Mouse (Mus musculus) midbrain, embryonic 11.5 days (tissue): Measurements from ENCODE around the gene Dcdc2b. TPM values are rescaled to one million over a fixed set of nuclear protein-coding genes. Genes with fewer than 3 reads are reported as not detected.

Source experiments
- ATAC-seq: fragments of 200-750 bp; cut with Nextera tagmentation; 2 replicates; pipeline ENCODE4 v1.8.0; 2017; ENCODE audit warnings: moderate TSS enrichment, moderate library complexity; ENCODE audit not compliant: low FRiP score
- DNase-seq: peaks from one replicate; pipeline ENCODE4 v3.0.0; 2015; ENCODE audit warnings: low spot score; ENCODE audit errors: missing footprints
- H3K27ac ChIP-seq: fragments of 300-500 bp; sonication (generic); 2 replicates; pipeline ENCODE4 v1.5.1; 2014; ENCODE audit warnings: low read depth, low read length
- H3K27me3 ChIP-seq: fragments of 300-500 bp; sonication (generic); 2 replicates; pipeline ENCODE4 v1.6.1; 2014; ENCODE audit warnings: mild to moderate bottlenecking, low read length, moderate library complexity, mixed read lengths; ENCODE audit not compliant: control insufficient read depth, insufficient read depth
- H3K36me3 ChIP-seq: fragments of 300-500 bp; sonication (generic); 2 replicates; pipeline ENCODE4 v1.6.1; 2014; ENCODE audit warnings: mild to moderate bottlenecking, low read length, moderate library complexity, mixed read lengths; ENCODE audit not compliant: control insufficient read depth, insufficient read depth
- H3K4me1 ChIP-seq: fragments of 300-500 bp; sonication (generic); 2 replicates; pipeline ENCODE4 v1.6.1; 2014; ENCODE audit warnings: low read length; ENCODE audit not compliant: control insufficient read depth, insufficient read depth
- H3K4me2 ChIP-seq: fragments of 300-500 bp; sonication (generic); 2 replicates; pipeline ENCODE4 v1.6.1; 2014; ENCODE audit warnings: mild to moderate bottlenecking, moderate library complexity
- H3K4me3 ChIP-seq: fragments of 300-500 bp; sonication (generic); 2 replicates; pipeline ENCODE4 v1.5.1; 2014; ENCODE audit warnings: low read depth, low read length
- H3K9ac ChIP-seq: fragments of 300-500 bp; sonication (generic); 2 replicates; pipeline ENCODE4 v1.6.1; 2014; ENCODE audit warnings: low read length
- H3K9me3 ChIP-seq: fragments of 300-500 bp; sonication (generic); 2 replicates; pipeline ENCODE4 v1.6.1; 2016; ENCODE audit warnings: low read length; ENCODE audit not compliant: control insufficient read depth
- whole genome bisulfite sequencing: fragments of 180-500 bp; shearing (Covaris S2); extraction: QIAGEN DNeasy Blood & Tissue Kit; methylation state at CpG from one replicate; pipeline ENCODE4 v1.1.7; 2014; 5-methylcytosine and 5-hydroxymethylcytosine counted together
- polyA plus RNA-seq: library from polyadenylated mRNA; unstranded; fragments of >200 nt; fragmentation: Nextera tagmentation; extraction: Ambion mirVana; gene quantifications from 2 replicates; pipeline ENCODE4 v1.2.1, GENCODE M21; 2014

The Dcdc2b gene
- polyA plus RNA-seq, 1 experiment from 2014 or later: 1.7 TPM

DNA sequence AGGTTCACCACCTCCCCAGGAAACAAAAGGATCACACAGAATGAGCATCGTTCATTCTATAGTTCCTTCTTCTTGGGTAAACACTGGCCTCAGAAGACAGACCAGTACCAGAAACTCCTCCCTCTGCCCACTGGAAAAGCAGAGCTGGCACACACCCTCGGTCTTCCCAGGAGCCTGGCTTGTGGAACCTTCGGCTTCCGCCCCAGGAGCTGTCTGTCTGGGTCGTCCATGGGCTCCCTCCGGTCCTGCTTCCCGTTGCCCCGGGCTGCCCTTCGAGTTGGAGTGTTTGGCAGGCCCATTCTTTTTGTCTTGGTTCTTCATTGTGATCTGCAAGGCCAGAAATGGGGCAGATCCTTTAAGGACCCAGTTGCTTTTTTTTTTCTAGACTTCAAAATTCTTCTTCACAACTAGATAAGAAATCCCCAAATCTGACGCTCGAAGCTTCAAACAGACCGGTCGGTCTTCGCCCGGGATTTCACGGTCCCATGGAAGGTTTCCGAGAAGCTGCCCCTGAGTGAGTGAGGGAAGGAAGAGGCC lies 26.1 kb upstream of the Dcdc2b start:
- H3K36me3 ChIP-seq: peaks cover 22% of the 10 kb centered on the region
- peaks cover 12% of the 10 kb centered on the region for H3K4me1 ChIP-seq
- H3K4me3 ChIP-seq: peak overlapping the region; percentile 66
- H3K4me2 ChIP-seq: peak overlapping the region; percentile 99
- 10% methylated on average over 17 of the region's 17 CpGs for WGBS
- H3K9me3 ChIP-seq: no peaks in the 10 kb centered on the region
- H3K27me3 ChIP-seq: no peaks in the 10 kb centered on the region
- DNase-seq (peak; percentile 88), ATAC-seq (no peak)
- peak overlapping the region; percentile 83 for H3K27ac ChIP-seq
- H3K9ac ChIP-seq: peak overlapping the region; percentile 90

GRCm38 (mm10) chr4:129639221-129639620 lies 25.2 kb upstream of the Dcdc2b start:
- DNase-seq: no peak
- no peak for ATAC-seq
- Histone ChIP-seq H3K9ac (no peak overlapping the region), H3K27ac (no peak overlapping the region), H3K4me3 (no peak overlapping the region), H3K36me3 (peaks cover 27% of the 10 kb centered on the region), H3K4me1 (peaks cover 12% of the 10 kb centered on the region), H3K4me2 (no peak overlapping the region; the same call in 1 of the 2 replicates), H3K9me3 (no peaks in the 10 kb centered on the region), H3K27me3 (no peaks in the 10 kb centered on the region)
- WGBS: 87% methylated on average over 15 of the region's 15 CpGs

DNA sequence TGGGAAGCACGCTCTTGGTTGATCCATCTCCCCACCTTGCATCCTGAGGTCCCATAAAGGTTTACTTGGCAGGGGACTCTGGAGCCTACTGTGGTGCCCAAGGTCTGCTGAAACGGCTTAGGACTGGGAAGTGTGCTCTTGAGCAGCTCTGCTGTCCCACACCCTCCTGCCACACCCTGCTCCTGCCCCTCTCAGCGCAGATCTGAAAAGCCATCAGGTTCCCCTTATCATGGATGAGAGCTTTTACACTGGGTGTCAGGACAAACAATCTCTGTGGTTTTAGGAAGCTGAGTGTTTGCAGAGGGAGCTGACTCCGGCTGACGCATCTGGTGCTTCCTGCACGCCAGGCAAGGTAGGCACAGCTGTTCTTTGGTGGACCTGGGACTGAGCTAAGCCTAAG lies 19.8 kb upstream of the Dcdc2b start:
- no peak for DNase-seq
- Histone ChIP-seq H3K4me2 (no peak overlapping the region), H3K27me3 (no peaks in the 10 kb centered on the region), H3K4me3 (no peak overlapping the region), H3K9me3 (no peaks in the 10 kb centered on the region), H3K9ac (no peak overlapping the region), H3K27ac (no peak overlapping the region), H3K36me3 (peaks cover 60% of the 10 kb centered on the region), H3K4me1 (no peaks in the 10 kb centered on the region)
- ATAC-seq: no peak
- WGBS: 94% methylated on average over 6 of the region's 6 CpGs

- DNase-seq (no peak), ATAC-seq (no peak)
- H3K27ac ChIP-seq: no peak overlapping the region
- no peaks in the 10 kb centered on the region for H3K4me1 ChIP-seq
- H3K9ac ChIP-seq: no peak overlapping the region
- H3K4me3 ChIP-seq: no peak overlapping the region
- H3K36me3 ChIP-seq: peaks cover 64% of the 10 kb centered on the region
- no peaks in the 10 kb centered on the region for H3K27me3 ChIP-seq
- H3K4me2 ChIP-seq: no peak overlapping the region
- WGBS: 91% methylated on average over 12 of the region's 12 CpGs
- no peaks in the 10 kb centered on the region for H3K9me3 ChIP-seq
Measured at GRCm38 (mm10) chr4:129631867-129632266, 17.8 kb upstream of the Dcdc2b start.

DNA sequence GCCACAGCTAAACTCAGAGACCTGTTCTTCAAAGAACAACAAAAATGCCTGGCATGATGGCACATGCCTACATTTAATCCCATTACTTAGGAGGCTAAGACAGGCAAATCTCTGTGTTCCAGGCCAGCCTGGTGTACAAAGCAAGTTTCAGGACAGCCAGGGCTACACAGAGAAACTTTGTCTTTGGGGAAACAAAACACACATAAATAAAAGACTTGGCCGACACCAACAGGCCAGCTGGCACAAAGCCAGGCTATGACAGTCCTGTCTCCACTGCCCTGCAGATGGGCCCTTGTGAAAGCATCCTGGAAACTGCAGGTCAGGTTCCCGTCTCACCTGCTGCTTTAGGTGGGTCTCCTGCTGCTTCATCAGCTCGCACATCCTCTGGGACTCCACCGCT lies 16.9 kb upstream of the Dcdc2b start:
- no peak overlapping the region for H3K4me2 ChIP-seq
- no peaks in the 10 kb centered on the region for H3K27me3 ChIP-seq
- H3K9ac ChIP-seq: no peak overlapping the region
- H3K27ac ChIP-seq: no peak overlapping the region
- peaks cover 57% of the 10 kb centered on the region for H3K36me3 ChIP-seq
- 94% methylated on average over 4 of the region's 4 CpGs for WGBS
- no peak overlapping the region for H3K4me3 ChIP-seq
- no peak for DNase-seq
- no peaks in the 10 kb centered on the region for H3K4me1 ChIP-seq
- ATAC-seq: no peak
- no peaks in the 10 kb centered on the region for H3K9me3 ChIP-seq

- 79% methylated on average over 6 of the region's 6 CpGs for WGBS
- Histone ChIP-seq H3K36me3 (peaks cover 27% of the 10 kb centered on the region), H3K4me3 (no peak overlapping the region)
Measured at GRCm38 (mm10) chr4:129626035-129626434, 12.0 kb upstream of the Dcdc2b start.

GRCm38 (mm10) chr4:129625496-129625895 lies 11.4 kb upstream of the Dcdc2b start:
- Histone ChIP-seq H3K4me3 (no peak overlapping the region), H3K4me2 (peak overlapping the region; percentile 64), H3K9me3 (no peaks in the 10 kb centered on the region), H3K4me1 (peaks cover 24% of the 10 kb centered on the region), H3K36me3 (peaks cover 26% of the 10 kb centered on the region), H3K9ac (no peak overlapping the region), H3K27me3 (no peaks in the 10 kb centered on the region), H3K27ac (no peak overlapping the region)
- ATAC-seq: 0 out of 2 replicates have a peak, but pooled peaks have one; percentile 0
- 35% methylated on average over 4 of the region's 4 CpGs for WGBS
- DNase-seq: no peak

More at GRCm38 (mm10) chr4:129626035-129626434, 12.0 kb upstream of the Dcdc2b start:
- ATAC-seq (no peak), DNase-seq (no peak)
- Histone ChIP-seq H3K9ac (no peak overlapping the region), H3K9me3 (no peaks in the 10 kb centered on the region), H3K4me1 (peaks cover 24% of the 10 kb centered on the region), H3K27me3 (no peaks in the 10 kb centered on the region), H3K27ac (no peak overlapping the region), H3K4me2 (no peak overlapping the region)

DNA sequence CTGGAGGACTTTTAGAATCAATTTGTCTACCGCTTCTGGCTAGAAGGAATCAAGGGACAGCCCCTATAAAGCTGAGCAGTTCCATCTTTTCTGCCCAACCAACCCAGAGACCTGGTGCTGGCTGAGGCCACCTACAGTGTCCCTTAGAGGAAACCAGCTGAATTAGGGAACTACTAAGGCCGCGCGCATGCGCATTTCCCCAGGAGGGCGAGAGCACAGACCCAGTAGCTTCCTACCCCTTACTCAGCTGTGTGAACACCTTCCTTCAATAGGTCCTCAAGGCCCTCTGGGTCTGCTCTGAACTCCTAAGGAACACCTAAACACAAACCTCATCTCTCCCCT lies 10.9 kb upstream of the Dcdc2b start:
- peak overlapping the region; percentile 64 for H3K4me2 ChIP-seq
- H3K9me3 ChIP-seq: no peaks in the 10 kb centered on the region
- WGBS: under 1% methylated on average over 6 of the region's 6 CpGs
- peak overlapping the region; percentile 51 for H3K4me3 ChIP-seq
- peak overlapping the region; percentile 78 for H3K27ac ChIP-seq
- DNase-seq (peak; percentile 94), ATAC-seq (peak; percentile 17; the same call in 1 of the 2 replicates)
- peak overlapping the region; percentile 70 for H3K9ac ChIP-seq
- H3K4me1 ChIP-seq: peaks cover 24% of the 10 kb centered on the region
- H3K27me3 ChIP-seq: no peaks in the 10 kb centered on the region
- H3K36me3 ChIP-seq: peaks cover 23% of the 10 kb centered on the region

- Histone ChIP-seq H3K4me1 (peaks cover 24% of the 10 kb centered on the region), H3K9me3 (no peaks in the 10 kb centered on the region), H3K4me2 (peak overlapping the region; percentile 64), H3K27me3 (no peaks in the 10 kb centered on the region), H3K4me3 (peak overlapping the region; percentile 51), H3K36me3 (peaks cover 20% of the 10 kb centered on the region), H3K27ac (peak overlapping the region; percentile 78), H3K9ac (peak overlapping the region; percentile 70)
- peak; percentile 95 for DNase-seq
- peak; percentile 87 for ATAC-seq
- 1% methylated on average over 18 of the region's 18 CpGs for WGBS
Measured at GRCm38 (mm10) chr4:129624281-129625028, 10.4 kb upstream of the Dcdc2b start.
